Mouse (Mus musculus) adrenal gland (tissue): ENCODE data around the gene Gcnt2.
"Not testable (repeated sequence)": the region's sequence is repeated elsewhere in the genome, so short reads cannot be mapped to it uniquely, and the experiment has no call there.

Experiments
- intact Hi-C: fragments of 180-260 bp; cut with DNase I; formaldehyde crosslinking; loops from one replicate; pipeline ENCODE4 v1.15.1; 2025

Gcnt2 gene

GRCm38 (mm10) chr13:40901831-40902459, 42.4 kb downstream of the Gcnt2 start:
- intact Hi-C loops = no loop called here

DNA sequence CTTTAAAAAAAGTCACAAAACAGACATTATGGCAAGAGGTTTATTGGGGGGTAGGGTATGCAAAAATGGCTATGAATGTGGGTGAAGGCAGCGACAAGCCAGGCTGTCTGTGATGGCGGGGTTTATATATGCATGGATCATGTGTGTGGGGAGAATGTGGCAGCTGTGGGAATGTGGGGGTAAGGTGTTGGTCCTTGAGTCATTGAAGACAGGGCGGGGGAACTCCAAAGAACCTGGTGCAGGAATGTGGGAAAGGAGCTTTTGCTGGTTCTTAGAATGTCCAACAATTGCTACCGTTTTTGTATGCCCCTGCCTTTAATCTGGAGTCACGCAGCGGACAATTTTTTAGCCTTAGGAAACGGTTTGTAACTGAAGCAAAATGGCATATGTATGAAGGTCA, 44.5 kb downstream of the Gcnt2 start:
- intact Hi-C loops = no loop called here

- intact Hi-C loops = no loop called here
These were observed 47.0 kb downstream of the Gcnt2 start for GRCm38 (mm10) chr13:40906528-40906927.

DNA sequence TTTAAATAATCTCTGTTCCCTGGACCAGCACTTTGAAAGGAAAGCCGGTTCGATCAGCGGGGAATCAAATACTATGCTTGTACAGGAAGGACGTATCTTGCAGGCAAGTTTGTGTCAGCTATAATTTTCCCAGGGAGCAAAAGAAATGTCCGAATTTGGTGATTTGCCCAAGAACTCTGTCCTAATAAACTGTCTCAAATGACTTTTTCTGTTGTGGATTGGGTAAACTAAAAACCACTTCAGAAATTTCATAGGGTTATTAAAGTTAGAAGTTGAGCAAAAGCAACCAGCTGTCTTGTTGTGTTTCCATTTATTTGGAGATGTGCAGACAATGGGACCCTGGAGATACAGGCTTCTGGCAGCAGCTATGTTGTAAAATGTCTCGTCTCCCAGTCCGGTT, 47.7 kb downstream of the Gcnt2 start:
- intact Hi-C loops = no loop called here

GRCm38 (mm10) chr13:40908044-40908443, 48.5 kb downstream of the Gcnt2 start:
- intact Hi-C loops = no loop called here

- intact Hi-C loops = no loop called here
These were observed 49.5 kb downstream of the Gcnt2 start for GRCm38 (mm10) chr13:40909060-40909459.

GRCm38 (mm10) chr13:40910047-40910446, 50.5 kb downstream of the Gcnt2 start:
- intact Hi-C loops = no loop called here

DNA sequence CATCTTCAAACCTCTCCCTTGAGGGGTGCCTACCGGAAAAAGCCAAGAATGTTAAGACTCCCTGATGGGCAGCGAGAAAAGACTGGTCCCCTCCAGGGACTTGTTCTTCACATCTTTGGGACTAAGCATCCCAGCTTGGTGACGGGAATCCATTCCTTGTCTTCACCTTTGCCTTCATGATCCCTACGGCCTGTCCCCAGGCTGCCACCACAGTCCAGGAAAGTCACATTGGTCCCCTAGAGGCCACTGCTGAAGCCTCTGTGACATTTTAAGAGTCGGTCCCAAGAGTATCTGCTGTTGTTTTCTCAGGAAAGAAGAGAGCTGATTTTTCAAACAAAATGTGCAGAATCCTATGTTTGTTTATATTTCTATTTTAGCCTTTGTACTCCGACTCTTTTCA, 52.4 kb downstream of the Gcnt2 start:
- intact Hi-C loops = no loop called here

DNA sequence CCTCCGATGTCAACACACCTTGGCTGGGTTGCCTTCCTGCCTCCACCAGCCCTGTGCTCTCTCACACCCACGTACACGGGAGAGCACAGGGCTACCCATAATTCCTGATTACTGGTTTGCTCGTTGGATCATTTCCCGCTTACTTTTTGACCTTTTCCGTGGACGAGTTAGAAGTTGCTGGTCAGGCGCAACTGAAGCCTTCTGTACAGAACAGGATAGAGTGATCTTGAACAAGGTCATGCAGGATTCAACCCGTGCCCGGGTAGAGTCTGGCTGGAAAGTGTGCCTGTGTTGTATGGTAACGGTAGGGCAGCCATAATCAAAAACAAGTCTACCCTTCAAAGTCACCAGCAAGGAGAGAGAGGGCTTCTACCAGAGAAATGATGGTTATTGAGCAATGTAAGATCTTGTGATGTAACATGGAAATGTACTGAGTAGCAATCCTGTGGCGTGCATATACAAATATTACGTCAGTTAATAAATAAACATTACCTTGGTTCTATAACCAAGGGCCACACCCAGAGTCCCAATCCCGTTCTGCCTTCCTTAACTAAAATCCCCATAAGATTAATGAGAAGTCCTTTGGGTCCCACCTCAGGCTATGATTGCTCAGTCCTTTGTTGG, 54.0 kb downstream of the Gcnt2 start:
- intact Hi-C loops = no loop called here

DNA sequence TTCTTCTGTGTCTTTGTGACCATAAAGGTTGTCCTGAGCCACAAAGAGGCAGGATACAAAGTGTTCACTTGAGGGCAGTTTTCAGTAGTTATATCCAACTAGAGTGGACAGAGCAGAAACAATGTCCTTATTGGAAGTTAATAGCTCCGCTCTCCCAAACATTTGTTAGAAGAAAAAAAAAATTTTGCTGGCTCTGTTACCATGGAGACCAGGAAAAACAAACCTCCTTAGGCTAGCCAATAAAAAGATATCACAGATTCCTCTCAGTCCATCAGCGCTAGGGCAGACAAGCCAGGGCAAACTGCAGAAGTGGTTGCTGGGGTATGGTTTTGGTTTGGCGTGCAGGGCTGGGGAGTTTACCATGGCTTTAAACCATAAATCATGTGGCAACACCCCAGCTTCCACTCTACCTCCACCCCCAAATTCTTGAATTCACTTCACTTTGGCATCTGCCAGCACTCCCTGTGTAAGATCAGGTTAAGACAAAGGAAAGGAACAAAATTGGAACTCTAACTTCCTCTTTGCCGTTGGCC, 54.6 kb downstream of the Gcnt2 start:
- intact Hi-C loops = no loop called here

DNA sequence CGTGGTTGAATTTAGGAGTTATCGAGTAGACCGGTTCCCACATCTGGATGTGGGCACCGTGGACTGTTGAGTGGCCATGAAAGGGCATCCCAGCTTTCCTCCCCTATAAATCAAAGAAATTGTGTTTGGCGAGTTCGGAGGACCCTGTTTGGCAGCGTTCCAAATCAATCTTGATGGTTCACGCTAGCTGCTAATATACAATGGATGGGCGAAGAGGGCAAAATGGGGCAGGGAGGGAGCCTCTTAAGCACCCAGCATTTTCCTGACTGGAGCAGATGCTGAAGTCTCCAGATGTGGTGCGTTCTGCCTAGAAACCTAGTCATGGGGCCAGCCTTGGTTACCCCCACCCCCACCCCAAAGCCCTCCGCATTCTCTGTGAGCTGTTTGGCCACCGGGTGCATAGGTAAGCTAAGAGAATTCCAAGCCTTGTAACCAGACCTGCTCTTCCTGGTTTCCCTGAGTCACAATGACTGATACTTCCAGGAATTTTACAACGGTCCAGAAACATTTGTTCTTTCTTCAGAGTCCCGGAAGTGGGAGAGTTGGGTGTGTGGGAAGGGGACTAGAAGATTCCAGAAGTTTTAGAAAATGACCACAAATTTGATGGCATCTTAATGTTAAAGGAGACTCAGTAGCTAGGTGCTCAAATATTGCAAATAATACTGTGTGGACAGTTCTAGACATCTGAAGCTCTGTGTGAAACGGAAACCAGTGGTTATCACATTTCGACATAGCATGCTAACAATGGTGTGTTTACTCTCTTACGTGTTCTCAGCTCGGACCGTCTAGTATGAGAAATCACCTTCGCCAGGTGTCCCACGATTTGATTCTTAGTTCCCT, 57.0 kb downstream of the Gcnt2 start:
- intact Hi-C loops = no loop called here

GRCm38 (mm10) chr13:40917161-40918091, 57.9 kb downstream of the Gcnt2 start:
- intact Hi-C loops = no loop called here

DNA sequence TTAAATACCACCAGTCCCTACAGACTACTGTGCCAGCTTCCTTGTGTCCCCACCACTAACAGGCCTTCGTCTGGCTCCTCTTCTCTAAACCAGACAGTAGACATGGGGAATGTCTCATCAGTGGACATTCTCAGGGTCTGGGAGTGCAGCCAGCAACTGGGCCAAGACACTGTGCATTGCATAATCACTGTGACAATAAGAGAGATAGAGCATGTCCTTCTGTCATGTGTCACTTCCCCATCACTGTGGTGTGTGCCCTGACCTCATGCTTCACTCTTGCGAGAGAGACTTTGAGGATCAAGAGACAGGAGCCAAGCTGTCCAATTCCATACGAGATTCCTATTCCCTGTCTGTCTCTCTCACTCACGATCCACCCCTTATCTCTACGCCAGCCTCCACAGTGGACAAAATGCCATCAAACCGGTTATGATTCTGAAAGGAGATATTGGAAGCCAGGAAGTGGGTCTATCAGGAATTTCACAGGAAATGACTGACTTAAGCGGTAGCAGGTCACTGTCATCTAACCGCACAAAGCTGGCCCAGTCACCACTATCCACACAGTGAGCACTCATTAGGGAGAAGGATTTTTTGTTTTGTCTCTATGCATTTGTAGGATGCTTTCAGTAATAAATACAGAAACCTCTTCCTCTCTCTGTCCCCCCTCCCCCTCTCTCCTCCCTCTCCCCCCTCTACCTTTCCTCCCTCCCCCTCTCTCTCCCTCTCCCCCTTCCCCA, 61.9 kb downstream of the Gcnt2 start:
- intact Hi-C loops = no loop called here

DNA sequence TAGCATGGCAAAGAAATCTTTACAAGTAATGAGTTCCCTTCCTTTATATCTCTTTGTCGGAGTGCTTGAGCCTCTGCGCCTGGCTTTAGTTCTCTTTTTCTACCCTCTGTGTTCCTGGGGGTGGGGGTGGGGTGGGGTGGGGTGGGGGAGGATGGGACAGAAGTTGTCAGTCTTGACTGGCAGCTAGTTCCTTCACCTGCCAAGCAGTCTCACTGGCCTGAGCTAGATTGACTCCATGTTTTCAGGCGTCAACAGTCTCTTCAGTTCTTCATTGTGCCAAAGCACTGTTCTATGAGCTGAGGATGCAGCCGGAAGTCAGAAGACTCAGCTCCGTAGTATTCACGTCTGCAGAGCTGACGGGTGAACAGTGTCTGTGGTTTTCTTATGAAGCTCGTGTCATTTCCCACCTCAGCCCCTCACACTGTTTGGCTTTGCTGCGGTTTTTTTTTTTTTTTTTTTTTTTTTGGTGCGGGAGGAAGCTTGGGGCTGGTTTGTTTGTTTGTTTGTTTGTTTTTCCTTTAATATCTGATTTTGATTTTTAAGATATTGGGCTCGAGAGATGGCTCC, 62.8 kb downstream of the Gcnt2 start:
- intact Hi-C loops = no loop called here

GRCm38 (mm10) chr13:40923756-40924315, 64.3 kb downstream of the Gcnt2 start:
- intact Hi-C loops = no loop called here

GRCm38 (mm10) chr13:40928192-40928898, 68.8 kb downstream of the Gcnt2 start:
- intact Hi-C loops = no loop called here

- intact Hi-C loops = not testable (repeated sequence)
These were observed 72.3 kb downstream of the Gcnt2 start for GRCm38 (mm10) chr13:40931871-40932270.

DNA sequence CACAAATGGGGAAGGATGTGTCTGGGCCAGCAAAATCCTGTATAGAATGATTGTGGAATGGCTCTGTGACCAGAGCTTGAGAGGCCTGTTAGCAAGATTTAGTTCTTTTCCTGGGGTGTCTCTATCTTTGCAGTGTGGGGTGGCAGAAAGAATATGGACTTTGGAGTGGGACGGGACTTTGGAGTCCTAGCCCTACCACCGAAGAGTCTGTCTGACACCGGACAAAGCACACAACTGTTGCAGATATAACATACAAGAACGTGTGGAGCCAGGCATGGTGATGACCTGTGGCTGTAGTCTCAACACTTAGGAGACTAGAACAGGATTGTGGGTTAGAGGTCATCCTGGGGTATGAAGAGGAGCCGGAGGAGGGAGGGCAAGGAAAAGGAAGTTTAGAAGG, 73.0 kb downstream of the Gcnt2 start:
- intact Hi-C loops = no loop called here

DNA sequence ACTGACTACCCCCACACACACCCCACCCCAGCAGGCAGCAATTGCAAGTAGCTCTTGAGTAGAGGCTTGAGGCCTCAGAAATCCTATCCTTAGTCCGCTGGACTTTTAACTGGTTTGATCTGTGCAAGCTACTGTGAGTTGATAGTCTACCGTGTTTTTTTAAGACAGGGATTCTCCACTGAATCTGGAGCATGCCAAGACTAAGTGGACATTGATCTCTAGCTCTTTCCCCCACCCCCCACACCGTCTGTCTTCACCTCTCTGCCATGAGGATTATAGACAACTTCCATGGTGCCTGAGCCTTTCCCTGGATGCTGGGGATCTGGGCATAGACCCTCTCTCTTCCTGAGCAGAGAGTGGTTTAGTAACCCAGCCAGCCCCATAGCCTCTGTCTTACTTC, 74.8 kb downstream of the Gcnt2 start:
- intact Hi-C loops = no loop called here
